Mouse (Mus musculus) liver, embryonic 12.5 days (tissue): Measurements from ENCODE around the gene Atp8b4. TPM values are rescaled to one million over a fixed set of nuclear protein-coding genes. Genes with fewer than 3 reads are reported as not detected.

Experiments used
- ATAC-seq: fragments of 200-750 bp; cut with Nextera tagmentation; 2 replicates; pipeline ENCODE4 v1.8.0; 2017; ENCODE audit warnings: moderate number of reproducible peaks, mild to moderate bottlenecking, moderate library complexity
- H3K27ac ChIP-seq: fragments of 300-500 bp; sonication (generic); 2 replicates; pipeline ENCODE4 v1.5.1; 2016; ENCODE audit warnings: mild to moderate bottlenecking
- H3K27me3 ChIP-seq: fragments of 300-500 bp; sonication (generic); replicated peaks from 2 replicates; pipeline ENCODE4 v1.6.1; 2016; ENCODE audit warnings: mild to moderate bottlenecking, moderate library complexity
- H3K36me3 ChIP-seq: fragments of 300-500 bp; sonication (generic); 2 replicates; pipeline ENCODE4 v1.6.1; 2016; ENCODE audit warnings: mild to moderate bottlenecking, moderate library complexity
- H3K4me1 ChIP-seq: fragments of 300-500 bp; sonication (generic); 2 replicates; pipeline ENCODE4 v1.6.1; 2016
- H3K4me2 ChIP-seq: fragments of 300-500 bp; sonication (generic); 2 replicates; pipeline ENCODE4 v1.6.1; 2016; ENCODE audit warnings: mild to moderate bottlenecking, moderate library complexity
- H3K4me3 ChIP-seq: fragments of 300-500 bp; sonication (generic); 2 replicates; pipeline ENCODE4 v1.5.1; 2016; ENCODE audit warnings: mild to moderate bottlenecking, moderate library complexity
- H3K9ac ChIP-seq: fragments of 300-500 bp; sonication (generic); 2 replicates; pipeline ENCODE4 v1.6.1; 2016; ENCODE audit warnings: mild to moderate bottlenecking, moderate library complexity
- H3K9me3 ChIP-seq: fragments of 300-500 bp; sonication (generic); replicated peaks from 2 replicates; pipeline ENCODE4 v1.6.1; 2016; ENCODE audit warnings: mild to moderate bottlenecking, moderate library complexity
- WGBS: fragments of 180-500 bp; shearing (Covaris S2); methylation state at CpG from one replicate; pipeline ENCODE4 v1.1.7; 2016; ENCODE audit not compliant: insufficient replicate concordance; 5-methylcytosine and 5-hydroxymethylcytosine counted together
- polyA plus RNA-seq: library from polyadenylated mRNA; unstranded; fragments of >200 nt; fragmentation: Nextera tagmentation; extraction: Ambion mirVana; gene quantifications from 2 replicates; pipeline ENCODE4 v1.2.1, GENCODE M21; 2016

Gene Atp8b4
- polyA plus RNA-seq, 1 experiment from 2014 or later: 2.2 TPM

GRCm38 (mm10) chr2:126493306-126493705 is 7.2 kb downstream of the Atp8b4 start:
- 70% methylated on average over 8 of the region's 8 CpGs for WGBS
- Histone ChIP-seq H3K27ac (no peak overlapping the region), H3K4me1 (no peaks in the 10 kb centered on the region), H3K36me3 (no peaks in the 10 kb centered on the region), H3K4me2 (no peak overlapping the region), H3K4me3 (no peak overlapping the region), H3K9me3 (no peaks in the 10 kb centered on the region), H3K27me3 (no peaks in the 10 kb centered on the region), H3K9ac (no peak overlapping the region)
- no peak for ATAC-seq

GRCm38 (mm10) chr2:126492713-126493112 is 7.8 kb downstream of the Atp8b4 start:
- Histone ChIP-seq H3K27me3 (no peaks in the 10 kb centered on the region), H3K9me3 (no peaks in the 10 kb centered on the region), H3K4me3 (no peak overlapping the region), H3K27ac (no peak overlapping the region), H3K4me1 (no peaks in the 10 kb centered on the region), H3K9ac (no peak overlapping the region), H3K4me2 (no peak overlapping the region), H3K36me3 (no peaks in the 10 kb centered on the region)
- ATAC-seq: no peak
- 49% methylated on average over 5 of the region's 5 CpGs for WGBS

DNA sequence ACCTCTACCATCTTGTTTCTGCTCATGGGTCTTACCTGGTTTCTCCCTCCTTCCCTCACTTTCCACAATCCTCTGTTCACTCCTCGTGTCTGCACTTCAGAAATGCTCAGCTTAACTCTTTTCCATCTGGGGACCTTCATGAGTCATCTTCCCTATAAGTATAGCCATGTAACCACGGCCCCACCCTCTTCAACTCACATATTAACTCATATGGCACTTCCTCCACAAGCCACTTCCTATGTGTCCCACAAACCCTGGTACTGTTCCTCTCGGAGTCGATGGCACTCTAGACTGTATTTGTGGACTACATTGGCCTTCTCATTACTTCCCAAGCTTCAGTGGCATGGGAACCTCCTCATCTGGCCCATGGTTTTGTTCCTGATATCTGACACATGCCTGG is 9.0 kb downstream of the Atp8b4 start:
- H3K4me3 ChIP-seq: no peak overlapping the region
- no peaks in the 10 kb centered on the region for H3K27me3 ChIP-seq
- H3K4me2 ChIP-seq: no peak overlapping the region
- no peaks in the 10 kb centered on the region for H3K9me3 ChIP-seq
- H3K4me1 ChIP-seq: no peaks in the 10 kb centered on the region
- H3K9ac ChIP-seq: no peak overlapping the region
- H3K36me3 ChIP-seq: no peaks in the 10 kb centered on the region
- 23% methylated on average over 4 of the region's 4 CpGs for WGBS
- ATAC-seq: no peak; the same call in 1 of the 2 replicates
- no peak overlapping the region for H3K27ac ChIP-seq

DNA sequence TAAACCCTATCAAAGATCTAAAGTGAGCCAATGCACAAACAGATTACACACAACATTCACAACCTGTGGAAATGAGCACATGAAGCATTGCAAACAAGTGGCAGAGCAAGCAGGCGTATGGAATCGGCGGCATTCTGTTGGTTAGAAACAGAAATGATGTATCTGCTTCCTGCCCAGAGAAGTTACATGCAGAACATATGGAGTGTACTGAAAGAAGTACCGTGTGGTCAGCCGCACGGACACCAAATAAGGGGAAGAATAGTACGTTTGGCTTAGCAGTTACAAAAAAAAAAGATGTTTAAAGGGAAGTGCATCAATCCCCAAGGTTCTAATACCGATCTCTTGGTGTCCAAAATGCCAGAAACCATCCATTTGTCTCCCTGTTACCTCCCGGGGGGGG is 9.9 kb downstream of the Atp8b4 start:
- no peak overlapping the region for H3K4me2 ChIP-seq
- no peak for ATAC-seq
- no peak overlapping the region for H3K27ac ChIP-seq
- H3K4me1 ChIP-seq: no peaks in the 10 kb centered on the region
- no peaks in the 10 kb centered on the region for H3K27me3 ChIP-seq
- no peak overlapping the region for H3K4me3 ChIP-seq
- no peaks in the 10 kb centered on the region for H3K36me3 ChIP-seq
- H3K9me3 ChIP-seq: no peaks in the 10 kb centered on the region
- 62% methylated on average over 9 of the region's 9 CpGs for WGBS
- H3K9ac ChIP-seq: no peak overlapping the region

DNA sequence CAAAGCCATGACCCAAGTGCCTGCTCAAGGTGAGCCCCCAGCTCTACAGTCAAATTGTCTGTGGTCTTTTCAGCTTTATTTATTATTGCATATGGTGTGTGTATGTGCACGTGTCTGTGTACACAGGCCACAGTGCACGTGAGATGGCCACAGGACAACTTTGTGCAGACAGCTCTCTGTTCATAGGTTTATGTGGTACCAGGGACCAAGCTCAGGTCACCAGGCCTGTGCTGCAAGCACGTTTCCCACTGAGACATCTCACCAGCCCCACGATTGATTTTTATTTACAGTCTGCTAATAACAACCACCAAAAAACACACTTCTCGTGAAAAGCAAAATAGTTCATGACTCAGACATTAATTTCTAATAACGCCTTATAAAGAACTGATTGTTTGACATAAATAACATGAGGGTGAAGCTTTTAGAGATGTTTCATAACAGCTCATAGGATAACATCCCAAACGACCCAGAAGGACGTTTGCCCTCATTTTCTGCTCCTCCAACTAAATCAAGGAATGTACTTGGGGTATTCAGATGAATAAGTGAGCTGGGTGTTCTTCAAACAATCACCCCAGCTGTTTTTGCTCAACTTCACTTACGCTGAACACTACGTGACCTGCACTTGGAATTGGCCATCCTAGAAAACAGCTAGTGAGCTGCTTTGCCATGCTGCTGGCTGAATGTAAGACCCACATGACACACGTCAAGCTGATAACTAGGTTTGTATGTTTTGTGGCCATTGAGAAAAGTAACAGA is 15.0 kb downstream of the Atp8b4 start:
- no peak for ATAC-seq
- 63% methylated on average over 11 of the region's 11 CpGs for whole genome bisulfite sequencing
- Histone ChIP-seq H3K4me1 (no peaks in the 10 kb centered on the region), H3K27me3 (no peaks in the 10 kb centered on the region), H3K36me3 (no peaks in the 10 kb centered on the region), H3K9ac (no peak overlapping the region), H3K9me3 (no peaks in the 10 kb centered on the region), H3K4me3 (no peak overlapping the region), H3K27ac (no peak overlapping the region), H3K4me2 (no peak overlapping the region)

GRCm38 (mm10) chr2:126483337-126483736 is 17.1 kb downstream of the Atp8b4 start:
- Histone ChIP-seq H3K27me3 (no peaks in the 10 kb centered on the region), H3K4me1 (no peaks in the 10 kb centered on the region), H3K4me2 (no peak overlapping the region), H3K4me3 (no peak overlapping the region), H3K9me3 (no peaks in the 10 kb centered on the region), H3K9ac (no peak overlapping the region), H3K36me3 (no peaks in the 10 kb centered on the region), H3K27ac (no peak overlapping the region)
- 50% methylated on average over 6 of the region's 6 CpGs for WGBS
- no peak for ATAC-seq

DNA sequence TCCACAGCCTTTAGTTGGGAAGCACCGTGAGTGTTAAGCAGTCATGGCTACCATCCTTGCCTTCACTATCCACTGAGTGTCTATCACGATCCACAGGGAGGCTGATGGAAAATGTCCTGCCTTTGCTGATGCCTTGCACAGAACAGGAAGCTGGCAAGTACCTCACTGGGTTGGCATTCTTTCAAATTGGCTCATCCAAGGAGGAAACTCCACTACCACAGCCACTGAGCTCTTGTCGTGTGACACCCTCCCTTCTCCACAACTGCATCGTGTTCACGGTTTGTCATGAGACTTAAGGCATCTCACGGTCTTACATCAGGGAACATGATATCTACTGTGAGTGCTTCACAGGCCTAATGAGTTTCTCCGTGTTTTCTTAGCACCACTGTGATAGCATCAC is 22.9 kb downstream of the Atp8b4 start:
- no peak overlapping the region for H3K4me3 ChIP-seq
- no peaks in the 10 kb centered on the region for H3K27me3 ChIP-seq
- no peak overlapping the region for H3K27ac ChIP-seq
- no peaks in the 10 kb centered on the region for H3K4me1 ChIP-seq
- no peak for ATAC-seq
- no peak overlapping the region for H3K9ac ChIP-seq
- whole genome bisulfite sequencing: 76% methylated on average over 7 of the region's 7 CpGs
- no peaks in the 10 kb centered on the region for H3K36me3 ChIP-seq
- no peaks in the 10 kb centered on the region for H3K9me3 ChIP-seq
- no peak overlapping the region for H3K4me2 ChIP-seq

- H3K27me3 ChIP-seq: no peaks in the 10 kb centered on the region
- WGBS: 34% methylated on average over 11 of the region's 11 CpGs
- no peak overlapping the region for H3K4me3 ChIP-seq
- no peak overlapping the region for H3K27ac ChIP-seq
- no peak overlapping the region for H3K4me2 ChIP-seq
- no peak for ATAC-seq
- H3K9ac ChIP-seq: no peak overlapping the region
- H3K4me1 ChIP-seq: no peaks in the 10 kb centered on the region
- H3K36me3 ChIP-seq: no peaks in the 10 kb centered on the region
- H3K9me3 ChIP-seq: no peaks in the 10 kb centered on the region
These were observed 24.6 kb downstream of the Atp8b4 start for GRCm38 (mm10) chr2:126475681-126476410.

DNA sequence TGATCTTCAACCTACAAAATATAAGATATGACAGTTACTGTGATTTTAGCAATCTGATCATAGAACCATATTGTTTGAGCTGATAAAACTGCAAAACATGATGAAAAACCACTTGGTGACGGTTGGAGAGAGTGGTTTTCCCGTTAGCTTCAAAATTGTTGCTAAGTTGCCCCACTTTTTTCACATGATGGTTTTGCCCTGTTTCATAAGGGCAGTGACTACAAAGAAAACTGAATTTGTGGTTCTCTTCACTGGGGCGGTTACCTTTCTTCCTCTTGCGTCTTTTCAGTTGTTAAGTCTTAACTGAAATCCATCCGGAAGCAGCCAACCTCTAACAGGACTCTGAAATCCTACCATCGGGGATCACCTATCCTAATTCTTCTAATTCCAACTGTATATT is 26.5 kb downstream of the Atp8b4 start:
- H3K4me2 ChIP-seq: no peak overlapping the region
- no peak overlapping the region for H3K27ac ChIP-seq
- no peaks in the 10 kb centered on the region for H3K36me3 ChIP-seq
- H3K27me3 ChIP-seq: no peaks in the 10 kb centered on the region
- WGBS: 61% methylated on average over 6 of the region's 6 CpGs
- H3K4me1 ChIP-seq: no peaks in the 10 kb centered on the region
- ATAC-seq: no peak
- no peak overlapping the region for H3K9ac ChIP-seq
- H3K9me3 ChIP-seq: no peaks in the 10 kb centered on the region
- H3K4me3 ChIP-seq: no peak overlapping the region

GRCm38 (mm10) chr2:126472836-126473235 is 27.6 kb downstream of the Atp8b4 start:
- WGBS: 63% methylated on average over 5 of the region's 5 CpGs

GRCm38 (mm10) chr2:126467790-126468189 is 32.7 kb downstream of the Atp8b4 start:
- no peak overlapping the region for H3K4me2 ChIP-seq
- no peak overlapping the region for H3K9ac ChIP-seq
- no peak overlapping the region for H3K4me3 ChIP-seq
- no peaks in the 10 kb centered on the region for H3K36me3 ChIP-seq
- ATAC-seq: no peak
- 42% methylated on average over 4 of the region's 4 CpGs for WGBS
- no peak overlapping the region for H3K27ac ChIP-seq
- no peaks in the 10 kb centered on the region for H3K9me3 ChIP-seq
- no peaks in the 10 kb centered on the region for H3K27me3 ChIP-seq
- no peaks in the 10 kb centered on the region for H3K4me1 ChIP-seq

More at GRCm38 (mm10) chr2:126472836-126473235, 27.6 kb downstream of the Atp8b4 start:
- no peaks in the 10 kb centered on the region for H3K27me3 ChIP-seq
- H3K4me2 ChIP-seq: no peak overlapping the region
- no peak overlapping the region for H3K4me3 ChIP-seq
- H3K4me1 ChIP-seq: no peaks in the 10 kb centered on the region
- H3K36me3 ChIP-seq: no peaks in the 10 kb centered on the region
- no peak overlapping the region for H3K9ac ChIP-seq
- no peak for ATAC-seq
- no peak overlapping the region for H3K27ac ChIP-seq
- no peaks in the 10 kb centered on the region for H3K9me3 ChIP-seq

GRCm38 (mm10) chr2:126466391-126467134 is 33.9 kb downstream of the Atp8b4 start:
- 50% methylated on average over 13 of the region's 13 CpGs for WGBS
- Histone ChIP-seq H3K27me3 (no peaks in the 10 kb centered on the region), H3K9me3 (no peaks in the 10 kb centered on the region), H3K4me2 (no peak overlapping the region), H3K36me3 (no peaks in the 10 kb centered on the region), H3K4me1 (no peaks in the 10 kb centered on the region), H3K27ac (no peak overlapping the region), H3K9ac (no peak overlapping the region), H3K4me3 (no peak overlapping the region)
- ATAC-seq: no peak
